ENCODE assay signal across 8 mouse cellular contexts in the genomic region with DNA sequence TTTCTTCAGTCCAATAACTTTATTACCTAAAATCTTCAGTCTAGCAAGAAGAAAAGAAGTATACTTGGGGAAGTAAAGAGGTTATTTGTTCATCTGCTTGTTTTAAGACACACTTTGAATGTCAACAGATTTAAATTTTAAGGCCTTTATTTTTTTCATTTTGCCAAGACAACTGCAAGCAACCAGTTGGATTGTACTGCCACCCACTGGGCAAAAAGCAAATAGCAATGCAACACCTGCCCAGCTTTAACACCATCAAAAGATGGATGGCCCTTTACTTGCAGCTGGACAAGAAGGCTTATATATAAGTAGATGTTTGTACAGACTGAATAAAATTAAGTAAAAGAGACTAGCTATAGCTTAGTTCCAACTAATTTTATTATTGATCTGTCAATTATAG. TPM values are rescaled to one million over a fixed set of nuclear protein-coding genes. Genes with fewer than 3 reads are reported as not detected.
DNase-seq lines count a peak whose midpoint lies in the region; ATAC-seq and TF ChIP-seq lines count a peak whose summit lies in the region.

No protein-coding gene starts in this region.

- no peak overlapping the region for H3K27ac ChIP-seq in hindbrain, embryonic 14.5 days
- H3K27ac ChIP-seq in hindbrain, embryonic 12.5 days, result no peak overlapping the region
- no peak overlapping the region for H3K27ac ChIP-seq in ES-Bruce4 (ENCODE audit: insufficient read depth, low read length)

- peaks cover 18% of the 10 kb centered on the region for H3K36me3 ChIP-seq in hindbrain, embryonic 14.5 days (replicated peaks; ENCODE audit: control insufficient read depth, insufficient read depth)
- 0 out of 2 replicates have a peak, but pooled peaks cover 11% of the 10 kb centered on the region for H3K36me3 ChIP-seq in hindbrain, embryonic 12.5 days
- H3K36me3 ChIP-seq in ES-Bruce4 (ENCODE audit: control insufficient read depth, insufficient read depth, low read length, poor library complexity, severe bottlenecking), result no peaks in the 10 kb centered on the region
- peaks cover 2% of the 10 kb centered on the region; the same call in 1 of the 2 replicates for H3K36me3 ChIP-seq in splenic B cell, adult 2 months (ENCODE audit: control insufficient read depth, insufficient read depth, low read length, poor library complexity, severe bottlenecking)

- no peak overlapping the region for H3K4me3 ChIP-seq in hindbrain, embryonic 14.5 days (replicated peaks; ENCODE audit: low read length)
- no peak overlapping the region for H3K4me3 ChIP-seq in hindbrain, embryonic 12.5 days
- H3K4me3 ChIP-seq in ES-Bruce4 (ENCODE audit: low read depth, low read length), result no peak overlapping the region

- H3K9ac ChIP-seq in hindbrain, embryonic 14.5 days, result no peak overlapping the region
- no peak overlapping the region for H3K9ac ChIP-seq in hindbrain, embryonic 12.5 days
- no peak overlapping the region for H3K9ac ChIP-seq in ES-Bruce4 (ENCODE audit: low read depth, poor library complexity, severe bottlenecking)

- no peak for TF ChIP-seq POLR2A in ES-Bruce4 (IDR thresholded peaks at IDR 0.05; ENCODE audit: insufficient read depth, low read length)

- H3K9me3 ChIP-seq in hindbrain, embryonic 14.5 days (ENCODE audit: control insufficient read depth, low read length), result no peaks in the 10 kb centered on the region
- H3K9me3 ChIP-seq in hindbrain, embryonic 12.5 days (replicated peaks), result no peaks in the 10 kb centered on the region
- H3K9me3 ChIP-seq in ES-Bruce4 (replicated peaks; ENCODE audit: control insufficient read depth, insufficient read depth, low read length, poor library complexity, severe bottlenecking), result no peaks in the 10 kb centered on the region

- no peaks in the 10 kb centered on the region for H3K27me3 ChIP-seq in hindbrain, embryonic 14.5 days (ENCODE audit: control insufficient read depth, insufficient read depth, low read length)
- H3K27me3 ChIP-seq in hindbrain, embryonic 12.5 days, result no peaks in the 10 kb centered on the region
- H3K27me3 ChIP-seq in ES-Bruce4 (ENCODE audit: control insufficient read depth, insufficient read depth, low read length, poor library complexity, severe bottlenecking), result no peaks in the 10 kb centered on the region
- H3K27me3 ChIP-seq in splenic B cell, adult 2 months (ENCODE audit: control insufficient read depth, insufficient read depth, low read length, poor library complexity, severe bottlenecking), result no peaks in the 10 kb centered on the region

- no peak overlapping the region for H3K4me2 ChIP-seq in hindbrain, embryonic 14.5 days (replicated peaks)
- H3K4me2 ChIP-seq in hindbrain, embryonic 12.5 days (replicated peaks), result no peak overlapping the region

- peak; percentile 77 for DNase-seq in hindbrain, embryonic 14.5 days (ENCODE audit: low spot score)
- peak; percentile 73 for DNase-seq in brain, adult 2 months (ENCODE audit: low read depth, low spot score)
- peak; percentile 8 to 60 for DNase-seq in frontal cortex, postnatal 10 days (ENCODE audit: low spot score in 2 of 2)
- peak; percentile 18 to 60 for DNase-seq in layer of hippocampus, adult 8-10 months (ENCODE audit: low spot score in 2 of 2)
- DNase-seq in splenic B cell, adult 2 months (ENCODE audit: low read depth, low spot score), result peak; percentile 75

- no peaks in the 10 kb centered on the region for H3K4me1 ChIP-seq in hindbrain, embryonic 14.5 days (replicated peaks; ENCODE audit: control insufficient read depth, insufficient read depth, low read length)
- no peaks in the 10 kb centered on the region for H3K4me1 ChIP-seq in hindbrain, embryonic 12.5 days
- H3K4me1 ChIP-seq in ES-Bruce4 (ENCODE audit: control insufficient read depth, insufficient read depth, low read length), result no peaks in the 10 kb centered on the region

- no peak for ATAC-seq in hindbrain, embryonic 14.5 days (ENCODE audit: low FRiP score)
- no peak for ATAC-seq in hindbrain, embryonic 12.5 days (ENCODE audit: low FRiP score)
- ATAC-seq in megakaryocyte progenitor cell, adult 5-6 weeks (replicated peaks; ENCODE audit: poor library complexity), result peak; percentile 83

- no peak for TF ChIP-seq EP300 in ES-Bruce4 (IDR thresholded peaks at IDR 0.05; ENCODE audit: insufficient read depth, low read depth, low read length)

- TF ChIP-seq CTCF in ES-Bruce4 (IDR thresholded peaks at IDR 0.05; ENCODE audit: low read depth, low read length), result peak; percentile 7

RNA-seq across cellular contexts. Expression of a gene that starts 27.3 kb away (rescaled TPM):
- polyA plus RNA-seq in hindbrain, embryonic 14.5 days (2014; fragmentation: Nextera tagmentation; extraction: Ambion mirVana), result 27.3 and 32.3 TPM in 2 replicates
- 35.7 and 41.7 TPM in 2 replicates for polyA plus RNA-seq in hindbrain, embryonic 12.5 days (2016; fragmentation: Nextera tagmentation; extraction: Ambion mirVana)
- 60.4 and 62.1 TPM in 2 replicates for polyA plus RNA-seq in ES-Bruce4 (2011; ENCODE audit: insufficient read depth, insufficient read length, low read depth, missing spikeins)
- total RNA-seq in layer of hippocampus, adult 8-10 months (2022), result 10 to 100 TPM; 48.5 to 52.5 (median 49.6) TPM
- 31.2 and 33.4 TPM in 2 replicates for total RNA-seq in megakaryocyte progenitor cell, adult 5-6 weeks (2015)
- total RNA-seq in megakaryocyte progenitor cell, adult 5-6 weeks (2017), result 30.1 and 39.1 TPM in 2 replicates
